Comparison of ENCODE assay signal across 9 mouse cellular contexts in the genomic region with DNA sequence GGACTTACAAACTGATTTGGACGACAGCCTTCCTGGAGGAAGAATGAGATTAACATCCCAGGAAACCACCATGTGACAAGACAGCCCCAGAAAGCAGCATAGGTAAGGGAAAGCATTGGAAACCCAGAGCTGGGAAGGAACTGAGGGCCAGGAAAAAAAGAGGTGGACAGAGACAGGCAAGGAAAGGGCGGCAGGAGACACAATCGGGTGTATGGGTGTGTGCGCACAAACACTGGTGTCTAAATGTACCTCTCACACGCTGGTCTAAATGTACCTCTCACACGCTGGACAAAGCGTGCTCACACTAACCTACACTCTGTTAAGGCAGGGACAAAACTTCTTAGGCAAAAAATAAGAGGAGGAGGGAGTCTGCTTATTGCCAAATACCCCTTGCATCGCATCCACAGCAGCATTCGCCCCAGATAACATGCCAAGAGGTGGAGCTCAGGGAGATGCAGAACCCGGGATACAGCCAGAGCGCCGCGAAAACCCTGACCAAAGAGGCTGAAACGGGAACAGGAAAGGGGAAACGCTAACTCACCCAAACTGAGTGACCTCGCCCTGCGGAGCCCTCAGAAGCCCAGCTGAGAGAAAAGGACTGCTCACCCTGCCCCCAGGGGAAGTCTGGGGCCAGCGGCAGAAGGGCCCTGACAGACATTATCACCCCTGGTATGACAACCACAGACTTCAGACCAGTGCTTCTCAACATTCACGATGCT. TPM values are rescaled to one million over a fixed set of nuclear protein-coding genes. Genes with fewer than 3 reads are reported as not detected.
DNase-seq lines count a peak whose midpoint lies in the region; ATAC-seq and TF ChIP-seq lines count a peak whose summit lies in the region.
"Had no signal": no experiment of that assay in that cellular context is flagged by ENCODE, and none has a peak within 500 bp of the region (broad histone marks: within the 10 kb centered on the region; RNA-seq: fewer than 3 reads in every experiment).

No protein-coding gene starts in this region.

- peak overlapping the region; percentile 75; the same call in 1 of the 2 replicates for H3K4me3 ChIP-seq in kidney, embryonic 14.5 days (ENCODE audit: low read length)
- H3K4me3 ChIP-seq in heart, embryonic 15.5 days: peak overlapping the region; percentile 69
- peak overlapping the region; percentile 35 to 90 for H3K4me3 ChIP-seq in liver, embryonic 14.5 days (ENCODE audit: insufficient read depth in 1 of 2, low read depth in 2 of 2, low read length in 2 of 2)
- H3K4me3 ChIP-seq in small intestine, adult 2 months (ENCODE audit: low read depth, low read length): peak overlapping the region; percentile 43

- no peak for TF ChIP-seq CTCF in liver, embryonic 14.5 days (IDR thresholded peaks at IDR 0.05; ENCODE audit: low read depth)
- TF ChIP-seq CTCF in small intestine, adult 2 months (IDR thresholded peaks at IDR 0.05; ENCODE audit: extremely low read depth, insufficient read length, insufficient replicate concordance, low read depth, low read length): no peak

- TF ChIP-seq EP300 in liver, embryonic 14.5 days (IDR thresholded peaks at IDR 0.05; ENCODE audit: low read depth): no peak

- peaks cover 45% of the 10 kb centered on the region for H3K36me3 ChIP-seq in kidney, embryonic 14.5 days (ENCODE audit: control insufficient read depth, insufficient read depth, low read length)
- H3K36me3 ChIP-seq in heart, embryonic 15.5 days: peaks cover 37% of the 10 kb centered on the region
- H3K36me3 ChIP-seq in liver, embryonic 14.5 days (replicated peaks; ENCODE audit: control insufficient read depth, insufficient read depth, low read depth): peaks cover 27% of the 10 kb centered on the region
- peaks cover 36% of the 10 kb centered on the region for H3K36me3 ChIP-seq in small intestine, adult 2 months (ENCODE audit: control insufficient read depth, insufficient read depth, low read length)

- no peaks in the 10 kb centered on the region for H3K9me3 ChIP-seq in kidney, embryonic 14.5 days (ENCODE audit: control insufficient read depth, low read length)
- H3K9me3 ChIP-seq in heart, embryonic 15.5 days (replicated peaks): no peaks in the 10 kb centered on the region
- H3K9me3 ChIP-seq in liver, embryonic 14.5 days (ENCODE audit: control insufficient read depth, low read length): no peaks in the 10 kb centered on the region

- intact Hi-C loops in left cerebral cortex, postnatal 4 days (cut with DNase I): no loop called here

- 83% methylated on average over 19 of the region's 19 CpGs for WGBS in kidney, embryonic 14.5 days
- WGBS in heart, embryonic 15.5 days: 75% methylated on average over 19 of the region's 19 CpGs
- WGBS in liver, embryonic 14.5 days (ENCODE audit: insufficient replicate concordance): 40% methylated on average over 19 of the region's 19 CpGs
- 63% methylated on average over 19 of the region's 19 CpGs for WGBS in small intestine, adult 2 months

- H3K27me3 ChIP-seq in kidney, embryonic 14.5 days (ENCODE audit: control insufficient read depth, insufficient read depth, low read length): no peaks in the 10 kb centered on the region
- H3K27me3 ChIP-seq in heart, embryonic 15.5 days: no peaks in the 10 kb centered on the region
- H3K27me3 ChIP-seq in liver, embryonic 14.5 days (ENCODE audit: control insufficient read depth, insufficient read depth, low read length): no peaks in the 10 kb centered on the region
- no peaks in the 10 kb centered on the region for H3K27me3 ChIP-seq in small intestine, adult 2 months (ENCODE audit: control insufficient read depth, insufficient read depth, low read length)

- no peak for TF ChIP-seq POLR2A in small intestine, adult 2 months (IDR thresholded peaks at IDR 0.05; ENCODE audit: low read depth, low read length)

- H3K4me2 ChIP-seq in kidney, embryonic 14.5 days (replicated peaks; ENCODE audit: low read depth, low read length): peak overlapping the region; percentile 93
- H3K4me2 ChIP-seq in heart, embryonic 15.5 days: peak overlapping the region; percentile 80
- H3K4me2 ChIP-seq in liver, embryonic 14.5 days (ENCODE audit: low read depth): peak overlapping the region; percentile 81

- H3K4me1 ChIP-seq in kidney, embryonic 14.5 days (ENCODE audit: control insufficient read depth, insufficient read depth, low read length): peaks cover 39% of the 10 kb centered on the region
- H3K4me1 ChIP-seq in heart, embryonic 15.5 days (replicated peaks): peaks cover 43% of the 10 kb centered on the region
- peaks cover 21 to 26% of the 10 kb centered on the region in 2 experiments for H3K4me1 ChIP-seq in liver, embryonic 14.5 days (replicated peaks; ENCODE audit: control insufficient read depth in 2 of 2, insufficient read depth in 2 of 2, low read length in 1 of 2)
- peaks cover 34% of the 10 kb centered on the region for H3K4me1 ChIP-seq in small intestine, adult 2 months (ENCODE audit: control insufficient read depth, insufficient read depth, insufficient read length, low read length)

- DNase-seq in kidney, postnatal 25 days: no peak
- peak; percentile 67 for DNase-seq in cerebellum, adult 9-11 months
- DNase-seq in liver, embryonic 14.5 days (ENCODE audit: low read depth in 3 of 3, low spot score in 3 of 3): no peak
- DNase-seq in left cerebral cortex, postnatal 4 days: no peak
- DNase-seq in thymus, postnatal 14 days: no peak

- ATAC-seq in kidney, embryonic 14.5 days (ENCODE audit: low FRiP score, low TSS enrichment): no peak
- ATAC-seq in heart, embryonic 15.5 days (replicated peaks; ENCODE audit: insufficient number of reproducible peaks, insufficient read depth, low FRiP score, low read depth): no peak
- ATAC-seq in liver, embryonic 14.5 days (ENCODE audit: insufficient read depth): no peak

- no peak overlapping the region for H3K9ac ChIP-seq in kidney, embryonic 14.5 days (ENCODE audit: low read depth, low read length)
- H3K9ac ChIP-seq in heart, embryonic 15.5 days: peak overlapping the region; percentile 3; the same call in 1 of the 2 replicates
- peak overlapping the region; percentile 99 for H3K9ac ChIP-seq in liver, embryonic 14.5 days (replicated peaks)

- H3K27ac ChIP-seq in kidney, embryonic 14.5 days (ENCODE audit: low read depth, low read length): peak overlapping the region; percentile 4; the same call in 1 of the 2 replicates
- H3K27ac ChIP-seq in heart, embryonic 15.5 days: peak overlapping the region; percentile 44
- H3K27ac ChIP-seq in liver, embryonic 14.5 days: peak overlapping the region; percentile 73
- H3K27ac ChIP-seq in small intestine, adult 2 months (ENCODE audit: insufficient read depth, low read depth, low read length): peak overlapping the region; percentile 72

RNA-seq across cellular contexts. Expression of a gene that starts 0.6 kb away (rescaled TPM):
- 1,328 and 1,679 TPM in 2 replicates for polyA plus RNA-seq in kidney, embryonic 14.5 days (2014; fragmentation: Nextera tagmentation; extraction: Ambion mirVana)
- polyA plus RNA-seq in heart, embryonic 15.5 days (2015; fragmentation: Nextera tagmentation; extraction: Ambion mirVana): 540 and 572 TPM in 2 replicates
- 499 and 605 TPM in 2 replicates for polyA plus RNA-seq in liver, embryonic 14.5 days (2012; rRNA removed)
- polyA plus RNA-seq in liver, embryonic 14.5 days (2014; fragmentation: Nextera tagmentation; extraction: Ambion mirVana): 832 and 846 TPM in 2 replicates
- polyA plus RNA-seq in small intestine, adult 2 months (2012; rRNA removed): 820 and 1,370 TPM in 2 replicates
- 100 to 1,000 TPM; 640 to 672 TPM for total RNA-seq in left cerebral cortex, postnatal 4 days (2021)

RNA-seq across cellular contexts. Expression of a gene that starts 1.9 kb away (rescaled TPM):
- 16.8 and 23.9 TPM in 2 replicates for polyA plus RNA-seq in kidney, embryonic 14.5 days (2014; fragmentation: Nextera tagmentation; extraction: Ambion mirVana)
- polyA plus RNA-seq in heart, embryonic 15.5 days (2015; fragmentation: Nextera tagmentation; extraction: Ambion mirVana): 13.7 and 21.0 TPM in 2 replicates
- 7.6 and 9.1 TPM in 2 replicates for polyA plus RNA-seq in liver, embryonic 14.5 days (2012; rRNA removed)
- polyA plus RNA-seq in liver, embryonic 14.5 days (2014; fragmentation: Nextera tagmentation; extraction: Ambion mirVana): 5.8 and 9.0 TPM in 2 replicates
- 87.3 and 164 TPM in 2 replicates for polyA plus RNA-seq in small intestine, adult 2 months (2012; rRNA removed)
- 10 to 100 TPM; 23.6 to 24.6 TPM for total RNA-seq in left cerebral cortex, postnatal 4 days (2021)

RNA-seq across cellular contexts. Expression of a gene that starts 5.1 kb away (rescaled TPM):
- 1.2 and 2.1 TPM in 2 replicates for polyA plus RNA-seq in kidney, embryonic 14.5 days (2014; fragmentation: Nextera tagmentation; extraction: Ambion mirVana)
- 0.25 and 0.65 TPM in 2 replicates for polyA plus RNA-seq in heart, embryonic 15.5 days (2015; fragmentation: Nextera tagmentation; extraction: Ambion mirVana)
- 0.31 and 0.32 TPM in 2 replicates for polyA plus RNA-seq in liver, embryonic 14.5 days (2012; rRNA removed)
- polyA plus RNA-seq in liver, embryonic 14.5 days (2014; fragmentation: Nextera tagmentation; extraction: Ambion mirVana): 0.14 and 0.32 TPM in 2 replicates
- 64.5 and 102 TPM in 2 replicates for polyA plus RNA-seq in small intestine, adult 2 months (2012; rRNA removed)
- total RNA-seq in left cerebral cortex, postnatal 4 days (2021): 1 to 10 TPM in 1 of 2 experiments, under 1 TPM in 1; 0.62 to 1.1 TPM

RNA-seq across cellular contexts. Expression of a gene that starts 9.7 kb away (rescaled TPM):
- polyA plus RNA-seq in kidney, embryonic 14.5 days (2014; fragmentation: Nextera tagmentation; extraction: Ambion mirVana): 0.29 TPM in 1 of 2 replicates, not detected in the other
- polyA plus RNA-seq in heart, embryonic 15.5 days (2015; fragmentation: Nextera tagmentation; extraction: Ambion mirVana): not detected in 2 replicates
- polyA plus RNA-seq in liver, embryonic 14.5 days (2012; rRNA removed): not detected in 2 replicates
- polyA plus RNA-seq in liver, embryonic 14.5 days (2014; fragmentation: Nextera tagmentation; extraction: Ambion mirVana): not detected in 2 replicates
- polyA plus RNA-seq in small intestine, adult 2 months (2012; rRNA removed): 0.20 and 0.38 TPM in 2 replicates
- total RNA-seq in left cerebral cortex, postnatal 4 days (2021): not detected
- polyA plus RNA-seq: brain, embryonic 14.5 days had no signal

RNA-seq across cellular contexts. Expression of a gene that starts 11.0 kb away (rescaled TPM):
- 6.6 and 7.7 TPM in 2 replicates for polyA plus RNA-seq in kidney, embryonic 14.5 days (2014; fragmentation: Nextera tagmentation; extraction: Ambion mirVana)
- polyA plus RNA-seq in heart, embryonic 15.5 days (2015; fragmentation: Nextera tagmentation; extraction: Ambion mirVana): 3.0 and 4.3 TPM in 2 replicates
- 0.69 and 0.80 TPM in 2 replicates for polyA plus RNA-seq in liver, embryonic 14.5 days (2012; rRNA removed)
- polyA plus RNA-seq in liver, embryonic 14.5 days (2014; fragmentation: Nextera tagmentation; extraction: Ambion mirVana): 0.51 and 0.54 TPM in 2 replicates
- polyA plus RNA-seq in small intestine, adult 2 months (2012; rRNA removed): 8.9 and 13.1 TPM in 2 replicates
- 10 to 100 TPM; 19.1 to 22.2 TPM for total RNA-seq in left cerebral cortex, postnatal 4 days (2021)

Comparison
In these comparisons a context has a peak if more than half of its experiments do, and no peak if none do; other contexts are left out.
1. H3K27ac ChIP-seq: peak in every context shown above with its lines; median percentile 73 in liver, embryonic 14.5 days; 72 in small intestine, adult 2 months; 44 in heart, embryonic 15.5 days; 4 in kidney, embryonic 14.5 days.
2. RNA of a gene that starts 5.1 kb away (polyA plus RNA-seq): 64.5 to 102 TPM in small intestine, adult 2 months; 1.2 to 2.1 TPM in kidney, embryonic 14.5 days, 0.14 to 0.32 TPM in liver, embryonic 14.5 days and 0.25 to 0.65 TPM in heart, embryonic 15.5 days; every median in the first group is over 10 times any median in the second.
3. Peak in every context shown above with its lines, with median percentiles within 50 percentile points of each other: H3K4me2 ChIP-seq and H3K4me3 ChIP-seq.